Mouse (Mus musculus): ENCODE data around the gene Vmn1r210. TPM values are rescaled to one million over a fixed set of nuclear protein-coding genes. Genes with fewer than 3 reads are reported as not detected.
"Not testable (repeated sequence)": the region's sequence is repeated elsewhere in the genome, so short reads cannot be mapped to it uniquely, and the experiment has no call there.

Vmn1r210 gene
- polyA plus RNA-seq, 1 experiment = not detected

DNA sequence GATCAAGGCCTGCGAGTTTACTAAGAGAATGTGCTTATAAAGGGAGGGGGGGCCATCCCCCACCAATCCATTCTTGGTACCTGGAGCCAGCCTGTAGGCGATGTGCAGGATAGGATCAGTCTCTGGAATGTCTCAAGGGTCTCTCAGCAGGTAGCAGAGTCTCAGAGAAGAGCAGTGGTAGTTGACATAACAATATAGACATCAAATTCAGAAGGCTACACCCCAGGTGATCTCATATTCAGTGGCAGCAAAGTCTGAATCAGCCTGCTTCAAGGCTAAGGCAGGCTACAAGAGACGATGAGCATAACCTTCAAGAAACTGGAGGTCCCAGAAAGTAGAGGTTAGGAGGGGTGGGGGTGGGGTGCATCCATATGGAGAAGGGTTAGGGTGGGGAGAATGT is 43.1 kb downstream of the Vmn1r210 start:
- not testable (repeated sequence) for H3K36me3 ChIP-seq (ENCODE audit: control insufficient read depth, insufficient read depth); H3K79me2 ChIP-seq (ENCODE audit: control insufficient read depth, insufficient read depth); H3K27me3 ChIP-seq (ENCODE audit: control insufficient read depth, insufficient read depth, insufficient read length); H3K4me3 ChIP-seq; H3K4me2 ChIP-seq (ENCODE audit: low read depth); H3ac ChIP-seq (ENCODE audit: control insufficient read depth, insufficient read length)

- H3K79me2 ChIP-seq (ENCODE audit: control insufficient read depth, insufficient read depth); H3K4me3 ChIP-seq; H3K36me3 ChIP-seq (ENCODE audit: control insufficient read depth, insufficient read depth): not testable (repeated sequence)
Observed at GRCm38 (mm10) chr13:22784159-22784558, 47.0 kb downstream of the Vmn1r210 start.

DNA sequence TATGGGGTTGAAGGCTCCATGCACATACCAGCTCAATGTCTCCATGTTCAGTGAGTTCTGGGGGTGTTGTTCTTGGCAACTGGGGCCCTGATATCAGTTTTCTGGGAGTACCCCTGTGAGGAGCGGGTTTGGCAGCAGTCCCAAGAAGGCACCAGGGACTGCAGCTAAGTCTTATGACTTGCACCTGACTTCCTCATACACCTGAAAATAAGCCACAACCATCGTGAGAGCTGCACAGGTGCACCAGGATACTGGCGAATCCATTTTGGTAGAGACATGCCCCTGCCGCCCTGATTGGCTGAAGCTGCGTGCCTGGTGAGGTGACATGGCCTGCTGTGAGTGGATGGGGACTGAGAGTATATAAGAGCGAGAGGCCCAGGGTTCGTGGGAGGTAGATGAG is 53.8 kb downstream of the Vmn1r210 start, which contains the start of gene Vmn1r208:
Vmn1r208 (minus strand) TSS at position 101 of the 400 bp plus-strand sequence.
- H3K79me2 ChIP-seq (ENCODE audit: control insufficient read depth, insufficient read depth); H3K4me2 ChIP-seq (ENCODE audit: low read depth); H3K4me3 ChIP-seq; H3K36me3 ChIP-seq (ENCODE audit: control insufficient read depth, insufficient read depth); H3ac ChIP-seq (ENCODE audit: control insufficient read depth, insufficient read length); H3K27me3 ChIP-seq (ENCODE audit: control insufficient read depth, insufficient read depth, insufficient read length): not testable (repeated sequence)

More at GRCm38 (mm10) chr13:22784159-22784558, 47.0 kb downstream of the Vmn1r210 start:
- H3ac ChIP-seq (ENCODE audit: control insufficient read depth, insufficient read length); H3K27me3 ChIP-seq (ENCODE audit: control insufficient read depth, insufficient read depth, insufficient read length); H3K4me2 ChIP-seq (ENCODE audit: low read depth): not testable (repeated sequence)

Other genes starting within 250 kb of the Vmn1r210 start
- gene Vmn1r205, start 238.3 kb downstream of the Vmn1r210 start, polyA plus RNA-seq (2012; fragmentation: generic; extraction: Trizol) = not detected
- not detected for gene Vmn1r206, start 207.1 kb downstream of the Vmn1r210 start, polyA plus RNA-seq (2012; fragmentation: generic; extraction: Trizol)
- not detected for gene Vmn1r207-ps, start 101.7 kb downstream of the Vmn1r210 start, polyA plus RNA-seq (2012; fragmentation: generic; extraction: Trizol)
- not detected for gene Vmn1r208, start 53.9 kb downstream of the Vmn1r210 start, polyA plus RNA-seq (2012; fragmentation: generic; extraction: Trizol)
- not detected for gene Vmn1r209, start 21.7 kb downstream of the Vmn1r210 start, polyA plus RNA-seq (2012; fragmentation: generic; extraction: Trizol)
- not detected for gene Vmn1r211, start 26.2 kb upstream of the Vmn1r210 start, polyA plus RNA-seq (2012; fragmentation: generic; extraction: Trizol)
- gene Vmn1r212, start 52.9 kb upstream of the Vmn1r210 start, polyA plus RNA-seq (2012; fragmentation: generic; extraction: Trizol) = not detected
- gene Vmn1r213, start 176.3 kb upstream of the Vmn1r210 start, polyA plus RNA-seq (2012; fragmentation: generic; extraction: Trizol) = not detected
- not detected for gene Vmn1r214, start 199.1 kb upstream of the Vmn1r210 start, polyA plus RNA-seq (2012; fragmentation: generic; extraction: Trizol)
- gene Vmn1r215, start 236.7 kb upstream of the Vmn1r210 start, polyA plus RNA-seq (2012; fragmentation: generic; extraction: Trizol) = not detected